Mouse (Mus musculus) liver, embryonic 16.5 days (tissue): ENCODE data around the gene Slc41a3. TPM values are rescaled to one million over a fixed set of nuclear protein-coding genes. Genes with fewer than 3 reads are reported as not detected.

ENCODE experiments used
- ATAC-seq: fragments of 200-750 bp; cut with Nextera tagmentation; 2 replicates; pipeline ENCODE4 v1.8.0; 2017; ENCODE audit warnings: low read depth, mild to moderate bottlenecking, moderate number of reproducible peaks, moderate library complexity
- H3K27ac ChIP-seq: fragments of 300-500 bp; sonication (generic); 2 replicates; pipeline ENCODE4 v1.5.1; 2014; ENCODE audit warnings: mild to moderate bottlenecking, low read length
- H3K27me3 ChIP-seq: fragments of 300-500 bp; sonication (generic); 2 replicates; pipeline ENCODE4 v1.6.1; 2014; ENCODE audit warnings: low read depth, low read length, mixed read lengths; ENCODE audit not compliant: control insufficient read depth, insufficient read depth
- H3K36me3 ChIP-seq: fragments of 300-500 bp; sonication (generic); 2 replicates; pipeline ENCODE4 v1.6.1; 2014; ENCODE audit warnings: mild to moderate bottlenecking; ENCODE audit not compliant: control insufficient read depth, insufficient read depth
- H3K4me1 ChIP-seq: fragments of 300-500 bp; sonication (generic); 2 replicates; pipeline ENCODE4 v1.6.1; 2014; ENCODE audit warnings: low read depth, low read length, mixed read lengths; ENCODE audit not compliant: control insufficient read depth
- H3K4me2 ChIP-seq: fragments of 300-500 bp; sonication (generic); 2 replicates; pipeline ENCODE4 v1.6.1; 2014; ENCODE audit warnings: low read depth, low read length, mixed read lengths
- H3K4me3 ChIP-seq: fragments of 300-500 bp; sonication (generic); 2 replicates; pipeline ENCODE4 v1.5.1; 2014; ENCODE audit warnings: low read depth, mild to moderate bottlenecking, low read length
- H3K9ac ChIP-seq: fragments of 300-500 bp; sonication (generic); 2 replicates; pipeline ENCODE4 v1.6.1; 2014; ENCODE audit warnings: low read depth, low read length
- H3K9me3 ChIP-seq: fragments of 300-500 bp; sonication (generic); replicated peaks from 2 replicates; pipeline ENCODE4 v1.6.1; 2016; ENCODE audit warnings: low read length; ENCODE audit not compliant: control insufficient read depth
- WGBS: fragments of 180-500 bp; shearing (Covaris S2); extraction: QIAGEN DNeasy Blood & Tissue Kit; methylation state at CpG from one replicate; pipeline ENCODE4 v1.1.7; 2014; ENCODE audit not compliant: insufficient replicate concordance; 5-methylcytosine and 5-hydroxymethylcytosine counted together
- microRNA-seq: library from miRNA; unstranded; fragments of <30 nt; microRNA quantifications from one replicate; pipeline ENCODE4, GENCODE M21; 2016
- polyA plus RNA-seq: library from polyadenylated mRNA; unstranded; fragments of >200 nt; fragmentation: Nextera tagmentation; extraction: Ambion mirVana; gene quantifications from 2 replicates; pipeline ENCODE4 v1.2.1, GENCODE M21; 2015

Slc41a3 gene
- polyA plus RNA-seq, 1 experiment from 2014 or later: 49.8 TPM

GRCm38 (mm10) chr6:90688742-90689141 lies 84.2 kb downstream of the Slc41a3 start:
- Histone ChIP-seq H3K4me2 (no peak overlapping the region), H3K36me3 (peaks cover 23% of the 10 kb centered on the region), H3K9ac (no peak overlapping the region), H3K27me3 (no peaks in the 10 kb centered on the region), H3K4me1 (peaks cover 3% of the 10 kb centered on the region; the same call in 1 of the 2 replicates), H3K27ac (no peak overlapping the region), H3K9me3 (no peaks in the 10 kb centered on the region), H3K4me3 (no peak overlapping the region)
- no peak for ATAC-seq
- 51% methylated on average over 3 of the region's 3 CpGs for WGBS

- no peaks in the 10 kb centered on the region for H3K9me3 ChIP-seq
- H3K4me1 ChIP-seq: no peaks in the 10 kb centered on the region
- no peak for ATAC-seq
- peaks cover 23% of the 10 kb centered on the region for H3K36me3 ChIP-seq
- no peak overlapping the region for H3K9ac ChIP-seq
- H3K27me3 ChIP-seq: no peaks in the 10 kb centered on the region
- 88% methylated on average over 10 of the region's 10 CpGs for WGBS
- H3K27ac ChIP-seq: no peak overlapping the region
- no peak overlapping the region for H3K4me2 ChIP-seq
- H3K4me3 ChIP-seq: no peak overlapping the region
Measured at GRCm38 (mm10) chr6:90689500-90689899, 85.0 kb downstream of the Slc41a3 start.

GRCm38 (mm10) chr6:90691935-90692334 lies 87.4 kb downstream of the Slc41a3 start:
- Histone ChIP-seq H3K27me3 (no peaks in the 10 kb centered on the region), H3K4me2 (no peak overlapping the region), H3K4me3 (no peak overlapping the region), H3K4me1 (no peaks in the 10 kb centered on the region), H3K27ac (no peak overlapping the region), H3K36me3 (peaks cover 23% of the 10 kb centered on the region), H3K9me3 (no peaks in the 10 kb centered on the region), H3K9ac (no peak overlapping the region)
- WGBS: 68% methylated on average over 2 of the region's 2 CpGs
- ATAC-seq: no peak

GRCm38 (mm10) chr6:90692404-90692803 lies 87.9 kb downstream of the Slc41a3 start:
- H3K4me3 ChIP-seq: no peak overlapping the region
- WGBS: 72% methylated on average over 2 of the region's 2 CpGs
- H3K36me3 ChIP-seq: peaks cover 23% of the 10 kb centered on the region
- H3K27ac ChIP-seq: no peak overlapping the region
- H3K9me3 ChIP-seq: no peaks in the 10 kb centered on the region
- no peak overlapping the region for H3K9ac ChIP-seq
- H3K4me2 ChIP-seq: no peak overlapping the region
- no peaks in the 10 kb centered on the region for H3K27me3 ChIP-seq
- ATAC-seq: no peak
- no peaks in the 10 kb centered on the region for H3K4me1 ChIP-seq

GRCm38 (mm10) chr6:90695754-90696153 lies 91.2 kb downstream of the Slc41a3 start:
- Histone ChIP-seq H3K27me3 (no peaks in the 10 kb centered on the region), H3K36me3 (peaks cover 6% of the 10 kb centered on the region; the same call in 1 of the 2 replicates), H3K4me1 (peaks cover 8% of the 10 kb centered on the region), H3K4me2 (no peak overlapping the region), H3K27ac (no peak overlapping the region), H3K9me3 (no peaks in the 10 kb centered on the region), H3K9ac (no peak overlapping the region), H3K4me3 (no peak overlapping the region)
- ATAC-seq: no peak
- WGBS: 40% methylated on average over 1 of the region's 1 CpGs

Small RNA genes lying within 50 kb of the gene (microRNA-seq; reads per million reads assigned to microRNA genes)
- not detected for gene Gm24816

Other genes starting within 250 kb of the Slc41a3 start
- 2.0 and 3.0 TPM in 2 replicates for gene Zxdc, start 235.2 kb upstream of the Slc41a3 start, polyA plus RNA-seq
- gene Cfap100, start 175.9 kb upstream of the Slc41a3 start, polyA plus RNA-seq: 0.08 and 0.19 TPM in 2 replicates
- 21.7 and 25.8 TPM in 2 replicates for gene Klf15, start 142.1 kb upstream of the Slc41a3 start, polyA plus RNA-seq
- 35.9 and 48.3 TPM in 2 replicates for gene Aldh1l1, start 118.3 kb upstream of the Slc41a3 start, polyA plus RNA-seq